Mouse (Mus musculus): Measurements from ENCODE around the gene Cntfr.

- peak; percentile 55 for TF ChIP-seq CTCF (IDR thresholded peaks at IDR 0.05; ENCODE audit: insufficient read depth, low read depth, low read length)
- no peak for TF ChIP-seq POLR2A (IDR thresholded peaks at IDR 0.05; ENCODE audit: insufficient read depth, low read depth, low read length)
Observed at GRCm38 (mm10) chr4:41654217-41654616, 42.7 kb downstream of the Cntfr start.
